In genomic region chr11:118634647-118635046, GRCm38 (mm10) we compare ENCODE assay signal across 8 mouse cellular contexts.
DNase-seq lines count a peak whose midpoint lies in the region; ATAC-seq and TF ChIP-seq lines count a peak whose summit lies in the region.

No protein-coding gene starts in this region.

- no peaks in the 10 kb centered on the region for H3K27me3 ChIP-seq in midbrain, embryonic 10.5 days (ENCODE audit: low read depth, poor library complexity, severe bottlenecking)
- no peaks in the 10 kb centered on the region for H3K27me3 ChIP-seq in midbrain, embryonic 15.5 days (replicated peaks)
- no peaks in the 10 kb centered on the region for H3K27me3 ChIP-seq in small intestine, adult 2 months (ENCODE audit: control insufficient read depth, insufficient read depth, low read length)

- peak; percentile 35 for DNase-seq in gastrocnemius, postnatal 10 days
- no peak for DNase-seq in gastrocnemius, adult 8-10 months (ENCODE audit: low spot score in 2 of 2)
- DNase-seq in midbrain, embryonic 10.5 days (ENCODE audit: low spot score): peak; percentile 59
- peak; percentile 4 for DNase-seq in c-Kit-positive CD71-negative TER-119-negative erythroid progenitor cells, embryonic 14.5 days (ENCODE audit: low read depth)
- no peak for DNase-seq in right cerebral cortex, postnatal 14 days

- TF ChIP-seq CTCF in small intestine, adult 2 months (IDR thresholded peaks at IDR 0.05; ENCODE audit: extremely low read depth, insufficient read length, insufficient replicate concordance, low read depth, low read length): peak; percentile 49; the same call in 1 of the 2 replicates

- no peak for ATAC-seq in midbrain, embryonic 15.5 days (replicated peaks)
- ATAC-seq in megakaryocyte-erythroid progenitor cell, adult 5-6 weeks (replicated peaks; ENCODE audit: low FRiP score, low TSS enrichment, poor library complexity, severe bottlenecking): no peak

- 57% methylated on average over 8 of the region's 8 CpGs for WGBS in midbrain, embryonic 10.5 days
- 47% methylated on average over 8 of the region's 8 CpGs for WGBS in midbrain, embryonic 15.5 days
- WGBS in small intestine, adult 2 months: 46% methylated on average over 8 of the region's 8 CpGs

- no peak overlapping the region for H3K27ac ChIP-seq in midbrain, embryonic 10.5 days (replicated peaks)
- no peak overlapping the region for H3K27ac ChIP-seq in midbrain, embryonic 15.5 days
- H3K27ac ChIP-seq in small intestine, adult 2 months (ENCODE audit: insufficient read depth, low read depth, low read length): no peak overlapping the region

- no peak for TF ChIP-seq POLR2A in small intestine, adult 2 months (IDR thresholded peaks at IDR 0.05; ENCODE audit: low read depth, low read length)

- no peak overlapping the region for H3K4me3 ChIP-seq in midbrain, embryonic 10.5 days
- H3K4me3 ChIP-seq in midbrain, embryonic 15.5 days: no peak overlapping the region
- no peak overlapping the region for H3K4me3 ChIP-seq in small intestine, adult 2 months (ENCODE audit: low read depth, low read length)

- H3K4me2 ChIP-seq in midbrain, embryonic 15.5 days: no peak overlapping the region

- H3K9me3 ChIP-seq in midbrain, embryonic 10.5 days (replicated peaks): no peaks in the 10 kb centered on the region
- H3K9me3 ChIP-seq in midbrain, embryonic 15.5 days: no peaks in the 10 kb centered on the region

- H3K4me1 ChIP-seq in midbrain, embryonic 10.5 days: no peaks in the 10 kb centered on the region
- no peaks in the 10 kb centered on the region for H3K4me1 ChIP-seq in midbrain, embryonic 15.5 days
- H3K4me1 ChIP-seq in small intestine, adult 2 months (ENCODE audit: control insufficient read depth, insufficient read depth, insufficient read length, low read length): no peaks in the 10 kb centered on the region

- H3K9ac ChIP-seq in midbrain, embryonic 15.5 days: no peak overlapping the region

- no peaks in the 10 kb centered on the region for H3K36me3 ChIP-seq in midbrain, embryonic 10.5 days
- no peaks in the 10 kb centered on the region for H3K36me3 ChIP-seq in midbrain, embryonic 15.5 days (replicated peaks)
- H3K36me3 ChIP-seq in small intestine, adult 2 months (ENCODE audit: control insufficient read depth, insufficient read depth, low read length): no peaks in the 10 kb centered on the region

Comparison
In these comparisons a context has a peak if more than half of its experiments do, and no peak if none do; other contexts are left out.
1. DNase-seq: peak in gastrocnemius, postnatal 10 days (single experiment), midbrain, embryonic 10.5 days (single experiment) and c-Kit-positive CD71-negative TER-119-negative erythroid progenitor cells, embryonic 14.5 days (single experiment); none in gastrocnemius, adult 8-10 months (0 of 2) and right cerebral cortex, postnatal 14 days (single experiment).